Mouse (Mus musculus) retina, postnatal 1 day (tissue): ENCODE results near the gene Bmpr1a.

ENCODE experiments used
- DNase-seq: peaks from one replicate; pipeline ENCODE4 v3.0.0-alpha.2; 2012

The Bmpr1a gene

GRCm38 (mm10) chr14:34503325-34503647, at the start of gene Bmpr1a:
Gene Bmpr1a (minus strand): TSS chr14:34503341.
- DNase-seq, result no peak

GRCm38 (mm10) chr14:34552226-34552625, 49.1 kb upstream of the Bmpr1a start:
- DNase-seq, result no peak

- DNase-seq, result peak; percentile 92
Measured at GRCm38 (mm10) chr14:34549004-34549671, 46.0 kb upstream of the Bmpr1a start.

- peak; percentile 71 for DNase-seq
Measured at GRCm38 (mm10) chr14:34548391-34549001, 45.4 kb upstream of the Bmpr1a start.

- DNase-seq, result no peak
Measured at GRCm38 (mm10) chr14:34544545-34544944, 41.4 kb upstream of the Bmpr1a start.

GRCm38 (mm10) chr14:34544001-34544400, 40.9 kb upstream of the Bmpr1a start:
- DNase-seq, result no peak

- no peak for DNase-seq
Measured at GRCm38 (mm10) chr14:34543596-34543995, 40.5 kb upstream of the Bmpr1a start.

- DNase-seq, result no peak
Measured at GRCm38 (mm10) chr14:34541896-34542295, 38.8 kb upstream of the Bmpr1a start.

- peak; percentile 79 for DNase-seq
Measured at GRCm38 (mm10) chr14:34540685-34541162, 37.6 kb upstream of the Bmpr1a start.

GRCm38 (mm10) chr14:34535883-34536282, 32.7 kb upstream of the Bmpr1a start:
- no peak for DNase-seq

- DNase-seq, result no peak
Measured at GRCm38 (mm10) chr14:34533537-34533936, 30.4 kb upstream of the Bmpr1a start.

GRCm38 (mm10) chr14:34532536-34532935, 29.4 kb upstream of the Bmpr1a start:
- no peak for DNase-seq

- no peak for DNase-seq
Measured at GRCm38 (mm10) chr14:34528804-34529203, 25.7 kb upstream of the Bmpr1a start.

GRCm38 (mm10) chr14:34522701-34523100, 19.6 kb upstream of the Bmpr1a start, which contains the start of gene 9230112D13Rik:
Gene 9230112D13Rik (minus strand): TSS chr14:34522801.
- DNase-seq, result no peak

- DNase-seq, result no peak
Measured at GRCm38 (mm10) chr14:34517959-34518544, 14.9 kb upstream of the Bmpr1a start.

GRCm38 (mm10) chr14:34516960-34517577, 13.9 kb upstream of the Bmpr1a start:
- no peak for DNase-seq

- no peak for DNase-seq
Measured at GRCm38 (mm10) chr14:34515860-34516259, 12.7 kb upstream of the Bmpr1a start.

- DNase-seq, result no peak
Measured at GRCm38 (mm10) chr14:34514120-34514519, 11.0 kb upstream of the Bmpr1a start.

- no peak for DNase-seq
Measured at GRCm38 (mm10) chr14:34512602-34513001, 9.5 kb upstream of the Bmpr1a start.

GRCm38 (mm10) chr14:34511901-34512300, 8.8 kb upstream of the Bmpr1a start:
- no peak for DNase-seq

- DNase-seq, result no peak
Measured at GRCm38 (mm10) chr14:34508842-34509439, 5.8 kb upstream of the Bmpr1a start.

- DNase-seq, result no peak
Measured at GRCm38 (mm10) chr14:34508187-34508840, 5.2 kb upstream of the Bmpr1a start.

- no peak for DNase-seq
Measured at GRCm38 (mm10) chr14:34505309-34505708, 2.2 kb upstream of the Bmpr1a start.
